Mouse (Mus musculus) monocyte, adult 5-6 weeks (primary cell): ENCODE results near the gene Fam120a. TPM values are rescaled to one million over a fixed set of nuclear protein-coding genes. Genes with fewer than 3 reads are reported as not detected.

ENCODE experiments used
- ATAC-seq: fragments of 153-309, 156-312 bp; replicated peaks from 2 replicates; pipeline ENCODE4 v1.8.0; 2017; ENCODE audit warnings: mild to moderate bottlenecking; ENCODE audit not compliant: low TSS enrichment, insufficient number of reproducible peaks, severe bottlenecking, poor library complexity, low FRiP score
- total RNA-seq: library from RNA; stranded (forward); fragments of 200-1000, 200-491, 200-594 nt; gene quantifications from 3 replicates; pipeline ENCODE4 v1.2.3, GENCODE M21; 2017

Fam120a gene
- total RNA-seq, 1 experiment from 2014 or later = 69.3 TPM

GRCm38 (mm10) chr13:48869088-48869487, 98.7 kb downstream of the Fam120a start:
- no peak for ATAC-seq

GRCm38 (mm10) chr13:48864673-48865356, 103.0 kb downstream of the Fam120a start:
- ATAC-seq = no peak

- no peak for ATAC-seq
Observed at GRCm38 (mm10) chr13:48863556-48863955, 104.3 kb downstream of the Fam120a start.

GRCm38 (mm10) chr13:48861913-48862312, 105.9 kb downstream of the Fam120a start:
- 0 out of 2 replicates have a peak, but pooled peaks have one; percentile 36 for ATAC-seq

- ATAC-seq = no peak
Observed at GRCm38 (mm10) chr13:48858779-48859178, 109.0 kb downstream of the Fam120a start.

- ATAC-seq = no peak
Observed at GRCm38 (mm10) chr13:48858054-48858453, 109.8 kb downstream of the Fam120a start.

GRCm38 (mm10) chr13:48857246-48857932, 110.4 kb downstream of the Fam120a start:
- no peak for ATAC-seq

GRCm38 (mm10) chr13:48853947-48854346, 113.9 kb downstream of the Fam120a start:
- ATAC-seq = no peak

GRCm38 (mm10) chr13:48853475-48853874, 114.3 kb downstream of the Fam120a start:
- ATAC-seq = no peak

GRCm38 (mm10) chr13:48852859-48853258, 115.0 kb downstream of the Fam120a start:
- ATAC-seq = no peak

- ATAC-seq = no peak
Observed at GRCm38 (mm10) chr13:48851719-48852118, 116.1 kb downstream of the Fam120a start.

GRCm38 (mm10) chr13:48850771-48851170, 117.0 kb downstream of the Fam120a start:
- ATAC-seq = no peak

GRCm38 (mm10) chr13:48850326-48850725, 117.5 kb downstream of the Fam120a start:
- no peak for ATAC-seq

GRCm38 (mm10) chr13:48849155-48849554, 118.7 kb downstream of the Fam120a start:
- ATAC-seq = no peak

- ATAC-seq = no peak
Observed at GRCm38 (mm10) chr13:48845308-48845707, 122.5 kb downstream of the Fam120a start.

GRCm38 (mm10) chr13:48843530-48843929, 124.3 kb downstream of the Fam120a start:
- ATAC-seq = no peak

GRCm38 (mm10) chr13:48841905-48842592, 125.8 kb downstream of the Fam120a start:
- peak; percentile 96 for ATAC-seq

- ATAC-seq = no peak
Observed at GRCm38 (mm10) chr13:48838284-48838683, 129.5 kb downstream of the Fam120a start.

GRCm38 (mm10) chr13:48837537-48837936, 130.3 kb downstream of the Fam120a start:
- ATAC-seq = no peak
